Mouse (Mus musculus) heart, embryonic 12.5 days (tissue): ENCODE results near the gene Steap2. TPM values are rescaled to one million over a fixed set of nuclear protein-coding genes. Genes with fewer than 3 reads are reported as not detected.
"Not testable (repeated sequence)": the region's sequence is repeated elsewhere in the genome, so short reads cannot be mapped to it uniquely, and the experiment has no call there.

Experiments
- ATAC-seq: fragments of 200-750 bp; cut with Nextera tagmentation; 2 replicates; pipeline ENCODE4 v1.8.0; 2017; ENCODE audit warnings: moderate TSS enrichment, moderate library complexity; ENCODE audit not compliant: insufficient number of reproducible peaks, low FRiP score
- H3K27ac ChIP-seq: fragments of 300-500 bp; sonication (generic); 2 replicates; pipeline ENCODE4 v1.5.1; 2016; ENCODE audit warnings: mild to moderate bottlenecking, moderate library complexity; ENCODE audit not compliant: poor library complexity, severe bottlenecking
- H3K27me3 ChIP-seq: fragments of 300-500 bp; sonication (generic); replicated peaks from 2 replicates; pipeline ENCODE4 v1.6.1; 2016; ENCODE audit warnings: mild to moderate bottlenecking, moderate library complexity
- H3K36me3 ChIP-seq: fragments of 300-500 bp; sonication (generic); 2 replicates; pipeline ENCODE4 v1.6.1; 2016; ENCODE audit warnings: mild to moderate bottlenecking, moderate library complexity
- H3K4me1 ChIP-seq: fragments of 300-500 bp; sonication (generic); replicated peaks from 2 replicates; pipeline ENCODE4 v1.6.1; 2016; ENCODE audit warnings: mild to moderate bottlenecking
- H3K4me2 ChIP-seq: fragments of 300-500 bp; sonication (generic); 2 replicates; pipeline ENCODE4 v1.6.1; 2016; ENCODE audit warnings: mild to moderate bottlenecking, moderate library complexity
- H3K4me3 ChIP-seq: fragments of 300-500 bp; sonication (generic); 2 replicates; pipeline ENCODE4 v1.5.1; 2016; ENCODE audit warnings: mild to moderate bottlenecking
- H3K9ac ChIP-seq: fragments of 300-500 bp; sonication (generic); 2 replicates; pipeline ENCODE4 v1.6.1; 2016; ENCODE audit warnings: mild to moderate bottlenecking, moderate library complexity
- H3K9me3 ChIP-seq: fragments of 300-500 bp; sonication (generic); replicated peaks from 2 replicates; pipeline ENCODE4 v1.6.1; 2016; ENCODE audit warnings: mild to moderate bottlenecking, moderate library complexity
- WGBS: fragments of 180-500 bp; shearing (Covaris S2); methylation state at CpG from one replicate; pipeline ENCODE4 v1.1.7; 2016; 5-methylcytosine and 5-hydroxymethylcytosine counted together
- polyA plus RNA-seq: library from polyadenylated mRNA; unstranded; fragments of >200 nt; fragmentation: Nextera tagmentation; extraction: Ambion mirVana; gene quantifications from 2 replicates; pipeline ENCODE4 v1.2.1, GENCODE M21; 2016

The Steap2 gene
- polyA plus RNA-seq, 1 experiment from 2014 or later = 3.6 TPM

DNA sequence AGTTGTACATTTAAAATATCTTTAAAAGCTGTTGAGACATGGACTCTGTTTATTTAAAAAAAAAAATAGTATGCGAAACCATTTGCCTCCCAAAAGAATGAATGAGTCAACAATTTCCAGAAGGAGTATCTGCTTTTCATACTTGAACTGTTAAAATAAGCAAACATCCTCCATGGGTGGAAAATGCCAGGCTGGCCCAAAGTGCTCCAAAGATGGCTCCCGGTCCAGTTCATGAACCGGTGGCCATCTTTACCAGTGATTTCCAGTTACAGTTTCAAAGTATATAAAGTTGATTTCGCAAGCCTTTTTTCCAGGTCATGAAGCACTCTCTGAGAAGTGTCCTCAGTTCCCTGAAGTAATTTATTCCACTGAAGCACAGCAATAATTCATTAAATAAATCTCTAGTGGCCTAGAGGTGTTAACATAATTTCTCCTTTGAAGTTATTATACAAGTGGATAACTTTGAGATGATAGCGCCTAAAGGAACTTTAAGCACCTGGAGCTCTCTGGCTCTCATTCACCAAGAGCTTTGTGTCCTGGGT, 1.1 kb upstream of the Steap2 start:
- Histone ChIP-seq H3K27me3 (no peaks in the 10 kb centered on the region), H3K4me1 (no peaks in the 10 kb centered on the region; the same call in 1 of the 2 replicates), H3K4me3 (no peak overlapping the region), H3K27ac (no peak overlapping the region), H3K4me2 (no peak overlapping the region), H3K36me3 (no peaks in the 10 kb centered on the region), H3K9me3 (no peaks in the 10 kb centered on the region), H3K9ac (no peak overlapping the region)
- 89% methylated on average over 5 of the region's 5 CpGs for WGBS
- no peak for ATAC-seq

DNA sequence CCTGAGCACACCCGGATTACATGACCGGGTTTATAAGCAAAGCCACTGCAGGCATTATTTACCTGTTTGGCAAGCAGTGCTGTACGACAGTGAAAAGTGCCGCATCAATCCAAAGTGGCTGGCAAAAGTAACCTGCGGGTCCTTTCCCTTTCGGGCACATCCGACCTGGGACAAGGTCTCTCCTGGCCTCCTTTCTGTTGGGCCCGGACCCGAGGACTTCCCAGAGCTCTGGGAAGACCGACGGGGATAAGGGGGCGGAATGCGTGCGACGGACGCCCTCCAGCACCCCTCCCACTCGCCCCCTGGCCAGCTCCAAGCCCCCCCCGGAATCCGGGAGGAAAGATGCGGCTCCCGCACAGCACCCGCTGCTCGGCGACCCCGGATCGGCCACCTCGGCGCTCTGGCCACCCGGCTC, 830 bp downstream of the Steap2 start:
- peak overlapping the region; percentile 75 for H3K9ac ChIP-seq
- peak; percentile 57 for ATAC-seq
- no peaks in the 10 kb centered on the region for H3K27me3 ChIP-seq
- H3K27ac ChIP-seq = no peak overlapping the region
- peak overlapping the region; percentile 83 for H3K4me3 ChIP-seq
- H3K4me1 ChIP-seq = peaks cover 3% of the 10 kb centered on the region; the same call in 1 of the 2 replicates
- no peaks in the 10 kb centered on the region for H3K9me3 ChIP-seq
- WGBS = under 1% methylated on average over 25 of the region's 29 CpGs
- peak overlapping the region; percentile 68 for H3K4me2 ChIP-seq
- H3K36me3 ChIP-seq = no peaks in the 10 kb centered on the region

DNA sequence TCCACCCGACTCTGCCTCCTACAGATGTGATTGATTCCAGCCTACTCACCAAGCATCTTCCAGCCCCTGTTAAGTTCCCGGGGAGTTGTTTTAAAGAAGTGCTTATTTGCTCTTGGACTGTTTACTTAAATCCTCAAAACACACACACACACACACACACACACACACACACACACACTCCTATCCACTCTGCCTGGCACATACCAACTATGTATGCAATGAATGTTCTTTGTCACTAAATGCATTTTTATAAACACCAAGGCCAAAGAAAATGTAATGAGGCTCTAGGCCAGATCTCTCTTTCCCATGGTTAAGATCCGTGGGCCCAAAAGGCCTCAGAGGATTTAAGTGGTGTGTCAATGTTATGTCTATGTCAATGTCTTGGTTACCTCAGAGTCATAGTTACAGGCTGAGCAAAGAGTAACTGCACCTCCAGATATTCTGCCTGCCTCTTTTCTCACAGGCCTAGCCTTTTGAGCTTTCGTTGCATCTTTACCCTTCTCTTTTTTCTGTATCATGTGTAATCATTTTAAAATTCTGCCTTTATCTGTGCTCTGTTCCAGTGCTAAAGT, 2.1 kb downstream of the Steap2 start:
- H3K36me3 ChIP-seq = no peaks in the 10 kb centered on the region
- H3K9ac ChIP-seq = no peak overlapping the region
- H3K9me3 ChIP-seq = no peaks in the 10 kb centered on the region
- no peak overlapping the region for H3K4me3 ChIP-seq
- H3K27ac ChIP-seq = no peak overlapping the region
- WGBS = 54% methylated on average over 4 of the region's 4 CpGs
- peaks cover 3% of the 10 kb centered on the region; the same call in 1 of the 2 replicates for H3K4me1 ChIP-seq
- no peak overlapping the region for H3K4me2 ChIP-seq
- H3K27me3 ChIP-seq = no peaks in the 10 kb centered on the region
- no peak for ATAC-seq

DNA sequence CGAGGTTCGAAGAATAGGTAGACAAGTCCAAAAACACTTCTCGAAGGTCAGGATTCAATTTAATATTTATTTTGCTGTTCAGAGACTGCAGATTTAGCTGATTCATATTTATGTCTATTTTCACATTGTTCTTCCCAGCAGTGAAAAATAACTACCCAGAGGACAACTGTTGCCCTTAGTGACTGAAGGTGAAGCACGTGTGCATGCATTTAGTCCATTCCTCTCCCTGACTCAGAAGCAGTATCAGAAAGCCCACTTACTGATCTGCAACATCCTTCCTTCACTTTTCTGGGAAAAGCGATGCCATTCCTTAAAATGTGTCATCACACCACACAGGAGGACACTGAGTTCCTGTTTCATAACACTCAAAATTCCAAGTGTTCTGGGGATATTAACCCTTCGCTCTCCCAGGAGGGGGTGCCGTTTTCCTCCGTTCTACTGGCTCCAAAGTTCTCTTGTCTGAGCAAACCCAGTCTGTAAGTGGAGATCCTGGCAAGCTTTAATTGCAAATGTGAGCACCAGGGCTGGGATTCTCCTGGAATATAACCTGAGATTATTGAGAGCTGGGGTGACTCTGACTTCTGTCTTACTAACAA, 5.3 kb downstream of the Steap2 start:
- Histone ChIP-seq H3K4me3 (no peak overlapping the region), H3K4me1 (peaks cover 9% of the 10 kb centered on the region), H3K9me3 (no peaks in the 10 kb centered on the region), H3K9ac (no peak overlapping the region), H3K4me2 (no peak overlapping the region), H3K27ac (no peak overlapping the region), H3K27me3 (no peaks in the 10 kb centered on the region), H3K36me3 (no peaks in the 10 kb centered on the region)
- 71% methylated on average over 8 of the region's 8 CpGs for WGBS
- no peak for ATAC-seq

DNA sequence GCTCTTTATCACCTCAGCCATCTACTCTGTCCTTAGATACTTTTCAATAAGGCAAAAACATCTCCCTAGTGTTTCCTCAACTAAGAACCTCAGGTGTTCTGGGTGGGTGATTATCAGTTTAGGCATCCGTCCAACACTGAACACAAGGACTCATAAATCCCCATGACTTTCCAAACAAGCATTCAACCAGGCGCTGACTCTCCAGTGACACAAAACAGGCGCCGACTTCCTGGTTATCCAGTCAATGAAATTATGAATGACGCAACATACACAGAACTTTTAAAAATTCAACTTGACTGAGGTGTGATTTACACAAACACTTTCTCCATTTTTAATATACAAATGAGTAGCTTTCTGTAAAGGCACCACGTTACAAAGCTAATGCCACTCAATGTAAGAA, 6.2 kb downstream of the Steap2 start:
- Histone ChIP-seq H3K27ac (no peak overlapping the region), H3K9ac (no peak overlapping the region), H3K9me3 (no peaks in the 10 kb centered on the region), H3K4me2 (no peak overlapping the region), H3K27me3 (no peaks in the 10 kb centered on the region), H3K4me1 (peaks cover 9% of the 10 kb centered on the region), H3K4me3 (no peak overlapping the region), H3K36me3 (no peaks in the 10 kb centered on the region)
- 69% methylated on average over 6 of the region's 6 CpGs for WGBS
- ATAC-seq = no peak

DNA sequence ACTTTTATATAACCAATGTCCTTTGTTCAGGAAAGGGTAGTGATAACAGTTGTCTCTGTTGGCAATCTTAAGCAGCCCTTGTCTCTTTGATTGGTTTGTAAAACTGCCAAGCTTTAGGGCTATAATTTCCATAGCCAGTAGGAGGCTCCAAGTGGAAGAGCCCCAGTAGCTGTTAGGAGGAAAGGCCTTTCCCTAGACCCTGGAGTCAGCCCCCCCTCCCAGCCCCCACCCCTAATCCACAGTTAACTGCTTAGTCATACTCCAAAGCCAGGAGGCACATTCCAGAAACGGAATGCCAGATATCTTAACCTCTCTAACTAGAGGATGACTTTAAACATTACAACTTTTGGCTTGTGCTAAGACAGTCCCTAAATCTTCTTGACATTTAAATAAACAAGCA, 7.4 kb downstream of the Steap2 start:
- ATAC-seq = no peak; the same call in 1 of the 2 replicates
- Histone ChIP-seq H3K9ac (no peak overlapping the region), H3K36me3 (no peaks in the 10 kb centered on the region), H3K27ac (no peak overlapping the region), H3K9me3 (no peaks in the 10 kb centered on the region), H3K4me1 (peaks cover 9% of the 10 kb centered on the region), H3K27me3 (no peaks in the 10 kb centered on the region), H3K4me3 (no peak overlapping the region), H3K4me2 (no peak overlapping the region)
- WGBS = 5% methylated on average over 1 of the region's 1 CpGs

DNA sequence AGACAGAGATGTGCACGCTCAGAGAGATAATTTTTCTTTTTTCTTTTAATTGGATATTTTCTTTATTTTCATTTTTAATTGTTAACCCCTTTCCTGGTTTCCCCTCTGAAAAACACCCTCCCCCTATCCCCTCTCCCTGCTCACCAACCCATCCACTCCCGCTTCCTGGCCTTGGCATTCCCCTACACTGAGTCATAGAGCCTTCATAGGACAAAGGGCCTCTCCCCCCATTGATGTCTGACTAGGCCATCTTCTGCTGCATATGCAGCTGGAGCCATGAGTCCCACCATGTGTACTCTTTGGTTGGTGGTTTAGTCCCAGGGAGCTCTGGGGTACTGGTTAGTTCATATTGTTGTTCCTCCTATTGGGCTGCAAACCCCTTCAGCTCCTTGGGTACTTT, 9.4 kb downstream of the Steap2 start:
- ATAC-seq, H3K36me3 ChIP-seq, H3K4me1 ChIP-seq, H3K4me3 ChIP-seq, H3K27ac ChIP-seq, H3K27me3 ChIP-seq, H3K9me3 ChIP-seq, H3K4me2 ChIP-seq, H3K9ac ChIP-seq: not testable (repeated sequence)
- 54% methylated on average over 2 of the region's 2 CpGs for WGBS

DNA sequence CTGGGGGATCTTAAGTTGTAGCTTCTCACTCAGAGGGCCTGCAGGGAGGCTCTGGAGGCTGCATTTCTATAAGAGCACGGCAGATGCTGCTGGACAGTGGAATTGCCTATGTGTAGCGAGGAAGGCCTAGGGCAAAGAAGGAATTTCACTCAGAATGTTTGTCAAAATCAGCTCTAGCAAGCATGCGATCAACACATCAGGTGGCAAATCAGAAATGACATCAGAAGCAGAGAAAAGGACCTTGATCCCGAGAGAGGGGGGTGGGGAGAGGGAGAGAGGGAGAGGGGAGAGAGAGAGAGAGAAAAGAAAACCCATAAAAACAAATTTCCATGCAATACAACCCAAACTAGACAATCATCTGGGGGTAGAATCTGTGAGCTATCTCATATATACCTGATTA, 11.1 kb downstream of the Steap2 start:
- H3K9me3 ChIP-seq = no peaks in the 10 kb centered on the region
- no peak overlapping the region for H3K9ac ChIP-seq
- ATAC-seq = no peak
- no peaks in the 10 kb centered on the region for H3K36me3 ChIP-seq
- H3K4me3 ChIP-seq = no peak overlapping the region
- H3K27ac ChIP-seq = no peak overlapping the region
- WGBS = 76% methylated on average over 4 of the region's 4 CpGs
- H3K27me3 ChIP-seq = no peaks in the 10 kb centered on the region
- no peak overlapping the region for H3K4me2 ChIP-seq
- peaks cover 6% of the 10 kb centered on the region for H3K4me1 ChIP-seq

DNA sequence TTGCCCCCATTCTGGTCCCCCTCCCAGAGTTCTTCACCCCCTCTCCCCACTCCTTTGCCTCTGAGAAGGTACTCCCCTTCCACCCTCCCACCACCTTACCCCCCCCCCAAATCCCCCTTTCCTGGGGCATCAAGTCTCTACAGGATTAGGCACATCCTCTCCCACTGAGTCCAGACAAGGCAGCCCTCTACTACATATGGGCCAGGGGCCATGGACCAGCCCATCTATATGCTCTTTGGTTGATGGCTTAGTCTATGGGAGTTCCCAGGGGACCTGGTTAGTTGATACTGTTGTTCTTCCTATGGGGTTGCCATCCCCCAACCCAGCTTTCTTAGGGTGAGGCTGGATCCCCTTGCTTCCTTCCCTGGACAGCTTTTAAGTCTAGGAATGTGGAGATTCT, 14.9 kb downstream of the Steap2 start:
- Histone ChIP-seq H3K36me3 (0 out of 2 replicates have a peak, but pooled peaks cover 5% of the 10 kb centered on the region), H3K4me2 (no peak overlapping the region), H3K9me3 (no peaks in the 10 kb centered on the region), H3K4me1 (no peaks in the 10 kb centered on the region), H3K27me3 (no peaks in the 10 kb centered on the region), H3K27ac (no peak overlapping the region), H3K4me3 (no peak overlapping the region), H3K9ac (no peak overlapping the region)
- ATAC-seq = no peak

DNA sequence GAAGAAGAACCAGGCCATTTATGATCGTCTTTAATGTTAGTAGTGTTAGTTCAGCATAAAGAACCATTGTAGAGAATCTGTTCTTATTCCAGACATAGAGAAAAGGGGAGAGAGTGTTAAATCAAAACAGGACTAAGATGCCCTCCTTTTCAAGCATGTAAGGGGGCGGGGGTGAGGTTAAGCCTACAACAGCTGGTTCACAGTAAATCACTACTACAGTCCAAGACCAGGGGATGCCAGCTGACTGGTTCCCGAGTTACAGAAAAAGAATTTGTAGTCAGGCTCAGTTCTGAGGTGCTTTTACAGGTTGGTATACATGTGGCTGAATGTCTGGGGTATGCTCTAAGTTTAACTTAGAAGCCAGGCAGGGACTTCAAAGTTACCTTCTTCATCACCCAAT, 18.3 kb downstream of the Steap2 start:
- Histone ChIP-seq H3K27ac (no peak overlapping the region), H3K4me2 (no peak overlapping the region), H3K9ac (no peak overlapping the region), H3K9me3 (no peaks in the 10 kb centered on the region), H3K27me3 (no peaks in the 10 kb centered on the region), H3K4me1 (no peaks in the 10 kb centered on the region), H3K4me3 (no peak overlapping the region), H3K36me3 (0 out of 2 replicates have a peak, but pooled peaks cover 5% of the 10 kb centered on the region)
- no peak for ATAC-seq
- 82% methylated on average over 3 of the region's 3 CpGs for WGBS

DNA sequence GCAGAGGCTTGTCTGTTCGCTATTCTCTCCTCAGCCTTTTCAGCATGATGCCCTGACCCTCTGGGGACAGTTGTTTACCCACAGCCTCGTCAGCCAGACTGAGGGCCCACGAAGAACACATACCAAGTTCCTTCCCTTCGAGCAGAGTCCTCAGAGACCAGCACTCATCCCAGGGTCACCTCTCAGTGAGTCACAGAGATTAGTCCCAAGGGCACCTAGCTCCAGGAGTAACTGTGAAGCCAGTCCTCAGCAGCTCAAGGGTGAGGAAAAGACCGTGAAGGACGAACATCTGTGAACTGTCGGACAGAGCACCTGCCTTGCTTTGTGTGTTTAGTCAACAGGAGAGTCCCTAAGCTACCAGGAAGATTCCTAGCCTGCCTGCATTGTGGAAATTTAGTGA, 25.5 kb downstream of the Steap2 start:
- ATAC-seq = no peak
- no peaks in the 10 kb centered on the region for H3K4me1 ChIP-seq
- no peak overlapping the region for H3K9ac ChIP-seq
- no peak overlapping the region for H3K4me2 ChIP-seq
- WGBS = 60% methylated on average over 7 of the region's 7 CpGs
- H3K9me3 ChIP-seq = no peaks in the 10 kb centered on the region
- no peak overlapping the region for H3K27ac ChIP-seq
- no peaks in the 10 kb centered on the region for H3K36me3 ChIP-seq
- no peaks in the 10 kb centered on the region for H3K27me3 ChIP-seq
- H3K4me3 ChIP-seq = no peak overlapping the region
